Mouse (Mus musculus) lung, postnatal 0 days (tissue): ENCODE results near the gene 4933417A18Rik. TPM values are rescaled to one million over a fixed set of nuclear protein-coding genes. Genes with fewer than 3 reads are reported as not detected.
"Not testable (repeated sequence)": the region's sequence is repeated elsewhere in the genome, so short reads cannot be mapped to it uniquely, and the experiment has no call there.

Source experiments
- ATAC-seq: fragments of 200-750 bp; cut with Nextera tagmentation; 2 replicates; pipeline ENCODE4 v1.8.0; 2017; ENCODE audit warnings: moderate library complexity
- DNase-seq: peaks from one replicate; pipeline ENCODE4 v3.0.0-alpha.2; 2016; ENCODE audit warnings: low spot score
- H3K27ac ChIP-seq: fragments of 300-500 bp; sonication (generic); 2 replicates; pipeline ENCODE4 v1.5.1; 2014; ENCODE audit warnings: antibody characterized with exemption, mild to moderate bottlenecking, low read length, mixed read lengths
- H3K27me3 ChIP-seq: fragments of 300-500 bp; sonication (generic); replicated peaks from 2 replicates; pipeline ENCODE4 v1.6.1; 2014; ENCODE audit warnings: low read length, mixed read lengths; ENCODE audit not compliant: insufficient read depth
- H3K36me3 ChIP-seq: fragments of 300-500 bp; sonication (generic); 2 replicates; pipeline ENCODE4 v1.6.1; 2014; ENCODE audit warnings: low read length, mixed read lengths; ENCODE audit not compliant: insufficient read depth
- H3K4me1 ChIP-seq: fragments of 300-500 bp; sonication (generic); 2 replicates; pipeline ENCODE4 v1.6.1; 2014; ENCODE audit warnings: antibody characterized with exemption, low read depth, low read length, mixed read lengths; ENCODE audit not compliant: insufficient read depth
- H3K4me2 ChIP-seq: fragments of 300-500 bp; sonication (generic); replicated peaks from 2 replicates; pipeline ENCODE4 v1.6.1; 2014; ENCODE audit warnings: low read depth, mild to moderate bottlenecking, low read length, moderate library complexity, mixed read lengths
- H3K4me3 ChIP-seq: fragments of 300-500 bp; sonication (generic); 2 replicates; pipeline ENCODE4 v1.5.1; 2014; ENCODE audit warnings: low read depth, low read length
- H3K9ac ChIP-seq: fragments of 300-500 bp; sonication (generic); replicated peaks from 2 replicates; pipeline ENCODE4 v1.6.1; 2014; ENCODE audit warnings: low read depth, mild to moderate bottlenecking
- H3K9me3 ChIP-seq: fragments of 300-500 bp; sonication (generic); 2 replicates; pipeline ENCODE4 v1.6.1; 2016; ENCODE audit warnings: low read length, mixed read lengths
- CTCF ChIP-seq: IDR thresholded peaks from 2 replicates; pipeline ENCODE4 v1.5.1; 2016; ENCODE audit warnings: antibody characterized with exemption, mild to moderate bottlenecking
- EP300 ChIP-seq: IDR thresholded peaks from 2 replicates; pipeline ENCODE4 v1.6.1; 2016; ENCODE audit warnings: antibody characterized with exemption, mild to moderate bottlenecking, control low read depth
- WGBS: fragments of 180-500 bp; shearing (Covaris S2); extraction: QIAGEN DNeasy Blood & Tissue Kit; methylation state at CpG from one replicate; pipeline ENCODE4 v1.1.7; 2014; 5-methylcytosine and 5-hydroxymethylcytosine counted together
- polyA plus RNA-seq: library from polyadenylated mRNA; unstranded; fragments of >200 nt; fragmentation: Nextera tagmentation; extraction: Ambion mirVana; gene quantifications from 2 replicates; pipeline ENCODE4 v1.2.1, GENCODE M21; 2015

The 4933417A18Rik gene
- not detected in 2 replicates for polyA plus RNA-seq

DNA sequence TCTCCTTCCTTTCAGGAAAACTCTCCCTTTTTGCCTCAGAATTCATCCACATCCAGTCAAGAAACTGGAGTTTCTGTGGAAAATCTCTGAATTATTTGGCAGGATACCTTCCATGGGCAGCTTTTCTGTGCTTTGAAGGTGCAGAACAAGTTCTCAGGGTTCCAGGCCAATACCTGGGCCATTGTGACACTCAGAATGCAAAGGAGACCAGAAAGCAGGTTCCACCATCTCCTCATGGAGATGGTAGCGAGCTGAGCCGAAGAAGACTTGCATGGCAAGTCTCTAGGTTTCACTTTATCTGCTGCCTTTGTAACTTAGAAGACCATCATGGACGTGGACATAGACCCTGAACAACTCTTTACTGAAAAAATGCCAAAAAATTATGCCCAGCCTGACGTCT is at the start of gene 4933417A18Rik, which contains the start of gene Fam217a:
Gene 4933417A18Rik, plus strand, starts transcription at position 200 of the 400 bp plus-strand sequence.
Gene Fam217a, minus strand, starts transcription at position 101 of the 400 bp plus-strand sequence.
- Histone ChIP-seq H3K27me3 (no peaks in the 10 kb centered on the region), H3K36me3 (no peaks in the 10 kb centered on the region), H3K9ac (no peak within 1 kb of the TSS), H3K27ac (no peak within 1 kb of the TSS), H3K4me2 (no peak within 1 kb of the TSS), H3K4me1 (no peaks in the 10 kb centered on the region), H3K9me3 (no peaks in the 10 kb centered on the region), H3K4me3 (no peak within 1 kb of the TSS)
- 68% methylated on average over 4 of the region's 4 CpGs for WGBS
- TF ChIP-seq EP300 (no peak), CTCF (no peak)
- ATAC-seq (no peak), DNase-seq (no peak)

DNA sequence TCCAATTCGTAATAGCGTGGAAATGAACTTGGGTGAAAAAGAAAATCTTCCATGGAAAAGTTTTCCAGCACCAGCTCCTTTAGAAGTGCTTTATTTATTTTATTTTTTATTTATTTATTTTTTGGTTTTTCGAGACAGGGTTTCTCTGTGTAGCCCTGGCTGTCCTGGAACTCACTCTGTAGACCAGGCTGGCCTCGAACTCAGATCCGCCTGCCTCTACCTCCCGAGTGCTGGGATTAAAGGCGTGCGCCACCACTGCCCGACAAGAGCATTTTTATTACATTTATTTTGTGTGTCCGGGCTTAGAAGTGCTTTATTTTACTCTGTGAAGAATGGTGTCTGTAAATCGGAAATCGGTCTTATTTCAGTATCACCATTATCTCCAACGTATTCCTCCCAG is 49.5 kb upstream of the 4933417A18Rik start:
- not testable (repeated sequence) for H3K36me3 ChIP-seq, ATAC-seq, H3K27me3 ChIP-seq, DNase-seq, H3K9me3 ChIP-seq, H3K4me1 ChIP-seq
- peak overlapping the region; percentile 76 for H3K4me2 ChIP-seq
- H3K27ac ChIP-seq: peak overlapping the region; percentile 98
- peak overlapping the region; percentile 99 for H3K4me3 ChIP-seq
- 17% methylated on average over 13 of the region's 13 CpGs for WGBS
- TF ChIP-seq CTCF: 0 out of 2 replicates have a peak, but pooled peaks have one; percentile 1
- peak overlapping the region; percentile 94; the same call in 1 of the 2 replicates for H3K9ac ChIP-seq

DNA sequence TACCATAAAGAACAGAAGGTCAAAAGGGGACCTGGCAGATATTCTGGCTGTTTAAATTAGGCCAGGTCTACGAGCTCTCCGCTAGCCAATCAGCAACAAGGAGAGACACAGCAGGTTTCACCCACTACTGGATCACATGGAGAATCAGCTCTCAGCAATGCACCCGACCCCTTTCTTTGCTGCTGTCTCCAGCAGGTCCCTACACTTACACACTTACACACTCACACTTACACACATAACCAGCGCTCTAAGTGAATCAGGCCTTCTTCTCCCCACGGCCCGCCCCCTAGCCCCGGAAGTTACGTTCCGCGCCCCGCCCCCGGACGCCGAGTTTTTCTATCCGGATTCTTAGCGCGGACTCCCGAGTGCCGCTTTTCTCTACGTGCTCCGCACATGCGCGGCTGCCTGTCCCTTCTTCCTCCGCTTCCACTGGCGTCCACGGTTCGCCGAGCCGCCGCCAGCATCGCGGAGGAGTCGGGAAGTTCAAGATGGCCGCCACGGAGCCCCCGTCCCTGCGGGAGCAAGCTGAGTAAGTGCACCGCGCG is 49.0 kb upstream of the 4933417A18Rik start, which contains the start of gene Prpf4b:
Gene Prpf4b, plus strand, starts transcription at position 137 of the 545 bp plus-strand sequence.
- TF ChIP-seq EP300: no peak
- TF ChIP-seq CTCF: no peak
- DNase-seq (peak; percentile 96), ATAC-seq (peak; percentile 81)
- no peaks in the 10 kb centered on the region for H3K36me3 ChIP-seq
- under 1% methylated on average over 40 of the region's 40 CpGs for WGBS
- peak within 1 kb of the TSS; percentile 99 for H3K4me3 ChIP-seq
- H3K4me2 ChIP-seq: peak within 1 kb of the TSS; percentile 76
- 0 out of 2 replicates have a peak, but pooled peaks cover 3% of the 10 kb centered on the region for H3K4me1 ChIP-seq
- no peaks in the 10 kb centered on the region for H3K9me3 ChIP-seq
- no peaks in the 10 kb centered on the region for H3K27me3 ChIP-seq
- H3K9ac ChIP-seq: peak within 1 kb of the TSS; percentile 94
- peak within 1 kb of the TSS; percentile 98 for H3K27ac ChIP-seq

DNA sequence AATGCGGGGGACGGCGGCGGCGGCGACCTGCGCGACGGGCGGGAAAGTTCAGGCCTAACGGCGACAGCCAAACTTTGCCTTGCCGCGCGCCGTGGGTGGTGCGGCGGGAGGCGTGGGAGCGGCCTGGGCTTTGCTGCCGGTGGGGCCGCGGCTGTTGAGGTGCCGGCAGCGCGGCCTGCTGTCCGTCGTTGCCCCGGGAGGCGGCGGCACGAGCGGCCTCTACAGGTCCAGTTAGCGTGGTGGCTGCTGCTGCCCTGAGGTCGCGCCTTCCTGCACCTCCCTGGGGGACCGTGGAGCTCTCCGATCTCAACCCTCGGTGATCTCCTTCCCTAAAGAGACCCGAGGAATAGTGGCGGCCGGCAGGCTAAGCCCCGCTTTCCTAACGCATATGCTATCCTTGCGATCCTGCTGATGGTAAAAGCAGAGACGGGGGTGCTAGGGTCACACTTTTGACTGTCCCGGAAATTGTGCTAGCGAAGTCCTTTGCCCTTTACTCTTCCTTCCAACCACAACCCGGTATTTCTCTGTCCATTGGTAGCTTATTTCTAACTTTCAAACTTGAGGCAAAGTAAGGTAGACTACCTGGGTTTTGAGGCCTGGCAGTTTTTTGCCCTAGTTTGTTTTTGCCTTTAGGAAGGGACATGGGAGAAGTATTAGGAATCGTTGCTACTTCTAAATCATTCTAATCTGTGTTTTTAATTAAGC is 48.3 kb upstream of the 4933417A18Rik start:
- Histone ChIP-seq H3K4me2 (peak overlapping the region; percentile 76), H3K27ac (peak overlapping the region; percentile 98), H3K9ac (peak overlapping the region; percentile 94), H3K27me3 (no peaks in the 10 kb centered on the region), H3K36me3 (no peaks in the 10 kb centered on the region), H3K4me1 (0 out of 2 replicates have a peak, but pooled peaks cover 3% of the 10 kb centered on the region), H3K9me3 (no peaks in the 10 kb centered on the region), H3K4me3 (peak overlapping the region; percentile 99)
- TF ChIP-seq CTCF (peak; percentile 70), EP300 (no peak)
- ATAC-seq (peak; percentile 67), DNase-seq (peak; percentile 74)
- WGBS: under 1% methylated on average over 37 of the region's 50 CpGs

DNA sequence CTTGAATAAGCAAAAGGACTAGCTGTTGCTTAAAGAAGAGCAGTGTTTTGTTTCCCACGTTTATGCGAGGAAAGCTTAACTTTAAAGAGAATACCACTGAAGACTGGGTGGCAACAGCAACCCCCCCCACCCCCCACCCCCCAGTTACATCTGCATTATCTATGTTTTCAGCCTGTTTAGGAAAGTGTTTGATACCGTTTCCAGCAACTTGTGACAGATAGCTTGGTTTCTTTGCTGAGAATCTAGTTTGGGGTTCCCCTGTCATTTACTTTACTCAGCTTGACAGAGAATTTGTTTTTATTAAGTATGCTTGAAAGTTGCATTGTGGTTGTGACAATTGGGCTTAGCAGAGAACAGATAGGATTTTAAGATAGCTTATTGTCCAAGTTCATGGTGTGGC is 47.7 kb upstream of the 4933417A18Rik start:
- TF ChIP-seq EP300 (no peak), CTCF (no peak)
- Histone ChIP-seq H3K9me3 (no peaks in the 10 kb centered on the region), H3K4me1 (0 out of 2 replicates have a peak, but pooled peaks cover 3% of the 10 kb centered on the region), H3K27ac (peak overlapping the region; percentile 98; the same call in 1 of the 2 replicates), H3K36me3 (no peaks in the 10 kb centered on the region), H3K27me3 (no peaks in the 10 kb centered on the region), H3K4me3 (peak overlapping the region; percentile 99), H3K4me2 (peak overlapping the region; percentile 76), H3K9ac (no peak overlapping the region)
- no peak for ATAC-seq
- WGBS: 7% methylated on average over 3 of the region's 3 CpGs
- no peak for DNase-seq

DNA sequence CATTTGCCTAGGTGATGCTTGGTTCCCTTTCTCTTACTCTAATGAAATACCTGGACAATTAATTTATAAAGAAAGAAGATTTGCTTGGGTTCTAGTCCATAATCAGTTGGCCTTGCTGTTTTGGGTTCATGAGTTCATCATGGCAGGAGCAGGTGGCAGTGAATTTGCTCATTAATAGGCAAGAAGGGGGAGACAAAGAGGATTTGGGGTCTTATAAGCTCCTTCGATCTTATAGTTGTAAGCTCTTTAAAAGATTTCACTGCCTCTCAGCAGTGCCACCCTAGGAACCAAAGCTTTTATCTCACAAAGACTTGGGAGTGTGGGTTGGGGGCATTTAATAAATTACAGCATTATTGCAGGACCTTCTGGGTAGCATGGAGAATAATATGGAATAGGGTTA is 31.3 kb upstream of the 4933417A18Rik start:
- H3K27ac ChIP-seq: no peak overlapping the region
- no peaks in the 10 kb centered on the region for H3K27me3 ChIP-seq
- no peak for ATAC-seq
- TF ChIP-seq CTCF (no peak), EP300 (no peak)
- H3K36me3 ChIP-seq: peaks cover 54% of the 10 kb centered on the region
- H3K9ac ChIP-seq: no peak overlapping the region
- H3K4me3 ChIP-seq: no peak overlapping the region
- no peak for DNase-seq
- H3K4me1 ChIP-seq: no peaks in the 10 kb centered on the region
- H3K4me2 ChIP-seq: no peak overlapping the region
- H3K9me3 ChIP-seq: no peaks in the 10 kb centered on the region
- WGBS: 90% methylated on average over 1 of the region's 1 CpGs
